Mouse (Mus musculus) bone marrow macrophage, adult 2 months (primary cell): Measurements from ENCODE around the gene Ldah. TPM values are rescaled to one million over a fixed set of nuclear protein-coding genes. Genes with fewer than 3 reads are reported as not detected.
A peak's percentile ranks its signal among the peaks of the same experiment; 100 is the strongest.

Experiments used
- H3K27ac ChIP-seq: 2 replicates; pipeline ENCODE4 v1.5.1; 2012; ENCODE audit warnings: low read depth, low read length; ENCODE audit not compliant: insufficient read depth
- H3K4me1 ChIP-seq: 2 replicates; pipeline ENCODE4 v1.6.1; 2012; ENCODE audit warnings: low read length; ENCODE audit not compliant: control insufficient read depth, insufficient read depth
- H3K4me3 ChIP-seq: 2 replicates; pipeline ENCODE4 v1.5.1; 2012; ENCODE audit warnings: mild to moderate bottlenecking, low read length, moderate library complexity; ENCODE audit not compliant: insufficient read depth
- CTCF ChIP-seq: IDR thresholded peaks from 2 replicates; pipeline ENCODE4 v1.5.1; 2012; ENCODE audit warnings: low read depth, mild to moderate bottlenecking, low read length, moderate library complexity
- POLR2A ChIP-seq: IDR thresholded peaks from 2 replicates; pipeline ENCODE4 v1.6.1; 2012; ENCODE audit warnings: mild to moderate bottlenecking, low read depth, low read length, borderline replicate concordance
- polyA plus RNA-seq: library from polyadenylated mRNA; stranded (reverse); fragments of >200 nt; gene quantifications from 2 replicates; pipeline ENCODE4 v1.2.4, GENCODE M21; 2012; ENCODE audit not compliant: missing spikeins, insufficient read depth, insufficient read length

Ldah gene
- polyA plus RNA-seq, 1 experiment = 47.9 TPM

DNA sequence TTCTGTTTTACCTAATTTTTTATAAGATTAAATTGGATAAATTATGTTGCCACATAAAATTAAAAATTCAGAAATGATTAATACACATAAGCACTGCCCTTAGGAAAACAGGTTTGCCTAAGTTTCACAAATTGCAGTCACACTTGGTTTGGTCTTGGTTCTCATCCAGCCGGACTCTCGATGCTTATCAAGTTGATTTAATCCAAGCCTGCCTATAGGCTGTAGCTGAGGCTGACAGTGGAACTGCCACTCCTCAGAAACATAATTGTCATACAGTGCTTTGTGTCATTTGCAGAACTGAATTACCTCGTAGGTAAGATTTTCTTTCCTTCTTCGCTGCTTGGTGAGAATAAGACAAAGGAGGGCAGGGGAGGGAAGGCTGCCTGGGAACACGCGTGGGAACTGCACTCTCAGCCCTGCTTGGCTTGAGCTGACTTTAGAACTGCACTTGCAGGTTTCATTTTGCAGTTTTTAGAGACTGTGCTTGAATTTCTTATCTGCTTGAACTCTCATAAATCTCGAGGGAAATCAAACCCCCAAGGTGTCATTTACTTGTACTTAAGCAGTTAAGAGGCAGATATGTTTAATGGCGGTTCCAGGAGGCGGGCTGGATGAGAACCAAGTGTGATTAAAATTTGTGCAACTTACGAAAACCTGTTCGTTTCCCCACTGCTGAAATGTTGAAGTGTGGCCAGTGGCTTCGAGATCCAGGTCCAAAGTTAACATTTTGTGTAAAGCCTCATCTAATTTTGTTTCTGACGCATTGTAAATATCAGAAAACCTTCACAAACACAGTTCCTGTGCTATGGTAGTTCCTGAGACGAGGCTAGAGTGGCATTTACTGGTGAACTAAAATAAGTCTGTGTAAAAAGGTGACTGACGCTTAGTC lies 8.7 kb downstream of the Ldah start:
- H3K27ac ChIP-seq = no peak overlapping the region
- TF ChIP-seq POLR2A (no peak), CTCF (no peak)
- H3K4me3 ChIP-seq = no peak overlapping the region
- peaks cover 7% of the 10 kb centered on the region for H3K4me1 ChIP-seq

DNA sequence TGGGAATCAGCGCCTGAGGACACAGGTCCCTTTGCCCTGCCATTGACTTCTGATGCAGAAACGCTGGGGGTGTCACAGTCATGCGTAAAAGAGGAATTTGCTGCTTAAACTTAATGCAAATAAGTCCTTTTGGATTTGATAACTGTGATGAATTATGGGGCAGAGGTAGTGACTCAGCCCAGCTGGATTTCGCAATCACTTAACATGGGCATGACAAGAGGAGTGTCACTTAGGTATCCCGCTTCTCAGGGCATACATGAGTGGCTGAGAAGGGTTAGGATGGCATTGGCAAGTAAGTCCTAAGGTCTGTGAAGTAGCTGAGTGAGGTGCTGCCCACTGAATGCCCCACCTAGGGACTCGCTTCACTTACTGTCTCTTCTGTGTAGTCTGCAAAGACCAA lies 15.1 kb downstream of the Ldah start:
- Histone ChIP-seq H3K4me3 (no peak overlapping the region), H3K27ac (no peak overlapping the region), H3K4me1 (peaks cover 14% of the 10 kb centered on the region)
- TF ChIP-seq CTCF = no peak
- no peak for TF ChIP-seq POLR2A

DNA sequence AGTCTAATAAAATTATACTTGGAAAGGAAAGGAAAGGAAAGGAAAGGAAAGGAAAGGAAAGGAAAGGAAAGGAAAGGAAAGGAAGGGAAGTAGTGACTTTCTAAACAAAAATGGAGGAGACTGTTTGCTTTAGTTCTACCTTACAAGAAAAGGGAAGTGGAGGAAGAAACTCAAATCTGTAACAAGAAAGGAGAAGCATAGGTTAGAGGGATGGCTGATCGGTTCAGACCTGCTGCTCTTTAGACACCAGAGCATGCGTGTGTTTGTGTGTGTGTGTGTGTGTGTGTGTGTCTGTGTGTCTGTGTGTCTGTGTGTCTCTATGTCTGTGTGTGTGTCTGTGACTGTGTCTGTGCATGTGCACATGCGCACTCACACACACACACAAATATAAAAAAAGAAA lies 23.2 kb downstream of the Ldah start:
- H3K27ac ChIP-seq = peak overlapping the region; percentile 58; the same call in 1 of the 2 replicates
- TF ChIP-seq POLR2A (no peak), CTCF (no peak)

DNA sequence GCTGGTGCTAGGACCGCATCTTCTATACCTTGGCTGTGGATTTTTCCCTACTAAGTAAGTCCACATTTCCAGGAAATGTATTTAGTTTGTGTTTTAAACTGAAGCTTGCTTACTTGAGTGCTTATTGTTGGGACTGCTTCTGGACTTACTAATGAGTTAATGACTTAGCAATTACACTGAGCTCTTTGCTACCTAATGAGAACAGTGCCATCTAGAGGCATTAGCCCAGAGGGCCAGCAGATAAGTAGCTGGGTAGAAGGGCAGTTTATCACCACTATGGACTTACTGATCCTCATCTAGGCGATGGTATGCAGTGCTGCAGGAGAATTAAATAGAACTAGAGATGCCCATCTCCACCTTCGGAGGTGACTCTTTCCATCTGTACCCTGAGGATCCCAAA lies 24.8 kb downstream of the Ldah start:
- Histone ChIP-seq H3K4me1 (no peaks in the 10 kb centered on the region), H3K27ac (no peak overlapping the region), H3K4me3 (no peak overlapping the region)
- TF ChIP-seq POLR2A (no peak), CTCF (no peak)

More for the DNA sequence above, 23.2 kb downstream of the Ldah start:
- H3K4me3 ChIP-seq = no peak overlapping the region
- no peaks in the 10 kb centered on the region for H3K4me1 ChIP-seq

DNA sequence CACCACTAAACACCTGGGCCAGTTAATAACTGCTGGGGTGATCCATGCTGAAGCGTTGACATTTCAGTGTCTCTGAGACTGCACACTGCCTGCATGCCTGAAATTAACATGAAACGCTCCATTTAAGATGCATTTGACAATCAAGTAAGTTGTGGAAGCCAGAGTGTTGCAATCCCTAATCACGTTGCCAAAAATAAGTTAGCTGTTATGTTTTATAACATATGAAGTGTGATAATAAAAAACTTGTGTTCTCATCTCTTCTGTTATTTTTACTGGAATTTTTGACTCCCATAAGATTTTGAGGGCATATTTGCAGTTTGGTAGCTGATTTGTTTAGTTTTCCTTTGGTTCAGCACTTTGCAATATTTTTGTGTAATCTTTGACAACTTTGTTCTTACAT lies 34.3 kb downstream of the Ldah start:
- TF ChIP-seq CTCF (no peak), POLR2A (no peak)
- Histone ChIP-seq H3K4me3 (no peak overlapping the region), H3K4me1 (no peaks in the 10 kb centered on the region), H3K27ac (no peak overlapping the region)

DNA sequence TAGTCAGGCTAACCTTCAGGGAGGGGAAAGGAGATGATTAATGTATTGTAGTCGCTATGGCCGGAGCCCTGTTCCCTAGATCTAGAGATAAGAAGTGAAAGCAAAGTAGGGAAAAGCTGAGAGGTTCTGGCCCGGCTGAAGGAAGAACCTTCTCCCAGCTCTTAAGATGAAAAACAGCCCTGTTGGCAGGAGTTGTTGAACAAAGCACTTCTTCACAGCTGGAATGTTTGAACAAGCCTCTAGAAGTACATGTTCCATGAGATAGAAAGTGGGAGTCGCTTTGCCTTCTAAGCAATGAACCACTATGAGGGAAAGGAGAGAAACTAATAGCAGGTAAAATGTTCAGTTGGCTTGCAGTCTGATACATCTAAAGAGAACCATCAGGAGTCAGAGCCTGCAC lies 36.8 kb downstream of the Ldah start:
- H3K4me3 ChIP-seq = no peak overlapping the region
- H3K27ac ChIP-seq = no peak overlapping the region
- TF ChIP-seq POLR2A (no peak), CTCF (no peak)
- no peaks in the 10 kb centered on the region for H3K4me1 ChIP-seq

DNA sequence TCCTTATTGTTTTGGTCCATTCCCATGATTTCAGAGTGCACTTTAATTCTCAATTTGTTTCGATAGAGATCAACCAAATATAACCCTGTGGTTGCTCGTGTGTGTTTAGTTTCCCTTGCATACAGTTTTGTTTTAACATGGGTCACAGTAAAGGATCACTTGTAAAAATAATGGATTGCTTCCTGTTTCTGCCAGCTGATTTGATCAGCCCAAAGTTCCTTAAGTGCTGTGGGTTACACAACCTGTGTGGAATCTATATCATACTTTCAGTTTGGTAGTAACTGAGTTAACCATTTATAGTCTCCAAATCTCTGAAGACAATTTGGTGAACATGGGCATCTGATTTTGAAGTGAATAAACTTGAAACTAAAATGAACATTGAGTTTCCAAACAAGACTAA lies 52.4 kb downstream of the Ldah start:
- Histone ChIP-seq H3K4me1 (peaks cover 25% of the 10 kb centered on the region), H3K27ac (peak overlapping the region; percentile 58), H3K4me3 (no peak overlapping the region)
- TF ChIP-seq CTCF (no peak), POLR2A (no peak)

DNA sequence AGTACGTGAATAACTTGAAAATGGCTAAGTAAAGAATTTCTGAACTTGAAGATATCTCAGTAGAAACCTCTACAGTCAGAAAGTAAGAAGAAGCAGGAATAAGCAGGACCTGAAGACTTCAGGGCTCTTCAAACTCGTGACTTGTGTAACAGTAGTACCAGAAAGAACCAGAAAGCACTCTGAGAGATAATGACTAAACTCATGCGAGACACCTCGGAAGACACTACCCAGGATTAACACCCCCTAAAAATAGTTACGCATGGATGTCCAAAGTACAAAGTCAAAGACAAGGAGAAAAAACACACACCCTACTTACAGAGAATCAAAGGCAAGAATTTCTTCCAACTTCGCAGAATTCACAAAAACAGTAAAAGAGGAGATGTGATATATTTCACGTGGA lies 58.4 kb downstream of the Ldah start:
- Histone ChIP-seq H3K4me1 (no peaks in the 10 kb centered on the region), H3K27ac (no peak overlapping the region), H3K4me3 (no peak overlapping the region)
- no peak for TF ChIP-seq POLR2A
- no peak for TF ChIP-seq CTCF

DNA sequence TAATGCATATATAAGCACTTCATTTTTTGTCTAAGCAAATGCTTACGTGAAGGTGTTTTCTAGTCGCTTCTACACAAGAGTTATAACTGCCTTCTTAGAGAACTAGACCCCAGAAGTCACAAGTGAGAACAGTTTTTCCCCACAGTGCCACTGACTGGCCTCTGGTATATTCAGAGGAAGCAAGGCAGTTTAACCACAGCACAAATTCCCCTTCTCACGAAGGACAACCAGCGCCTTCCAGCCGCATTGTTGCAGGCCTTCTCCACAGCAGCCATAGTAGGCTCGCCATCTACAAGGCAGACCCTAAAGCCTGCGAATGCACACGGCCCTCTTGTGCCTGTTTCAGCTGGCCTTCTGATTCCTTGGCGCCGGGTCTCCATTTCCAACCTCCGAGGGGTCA lies 61.7 kb downstream of the Ldah start:
- H3K4me3 ChIP-seq = no peak overlapping the region
- no peaks in the 10 kb centered on the region for H3K4me1 ChIP-seq
- TF ChIP-seq POLR2A = no peak
- no peak for TF ChIP-seq CTCF
- no peak overlapping the region for H3K27ac ChIP-seq

DNA sequence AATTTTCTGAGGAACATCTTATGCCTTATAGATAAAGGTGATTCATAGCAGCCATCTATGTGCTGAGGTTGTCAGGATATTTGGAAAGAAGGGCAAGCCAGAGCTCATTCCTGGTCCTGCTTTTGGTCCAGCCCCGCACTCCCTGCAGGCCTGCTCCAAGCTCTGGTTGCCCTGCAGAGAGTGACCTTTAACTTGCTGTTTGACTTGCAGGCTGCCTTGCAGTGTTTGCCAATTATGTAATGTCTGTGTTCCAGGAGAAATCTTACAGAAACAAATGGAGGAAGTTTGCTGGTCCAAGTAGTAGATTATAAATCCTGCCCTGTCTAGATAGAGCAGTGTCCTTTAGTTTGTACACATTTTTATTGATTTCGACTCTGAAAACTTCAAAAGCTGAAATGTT lies 63.5 kb downstream of the Ldah start:
- Histone ChIP-seq H3K4me1 (no peaks in the 10 kb centered on the region), H3K4me3 (no peak overlapping the region), H3K27ac (no peak overlapping the region)
- TF ChIP-seq POLR2A (no peak), CTCF (no peak)
